Mouse (Mus musculus): ENCODE measurements around the gene Snrnp70. TPM values are rescaled to one million over a fixed set of nuclear protein-coding genes. Genes with fewer than 3 reads are reported as not detected.

Snrnp70 gene
- polyA plus RNA-seq, 1 experiment from 2014 or later = 186 TPM

DNA sequence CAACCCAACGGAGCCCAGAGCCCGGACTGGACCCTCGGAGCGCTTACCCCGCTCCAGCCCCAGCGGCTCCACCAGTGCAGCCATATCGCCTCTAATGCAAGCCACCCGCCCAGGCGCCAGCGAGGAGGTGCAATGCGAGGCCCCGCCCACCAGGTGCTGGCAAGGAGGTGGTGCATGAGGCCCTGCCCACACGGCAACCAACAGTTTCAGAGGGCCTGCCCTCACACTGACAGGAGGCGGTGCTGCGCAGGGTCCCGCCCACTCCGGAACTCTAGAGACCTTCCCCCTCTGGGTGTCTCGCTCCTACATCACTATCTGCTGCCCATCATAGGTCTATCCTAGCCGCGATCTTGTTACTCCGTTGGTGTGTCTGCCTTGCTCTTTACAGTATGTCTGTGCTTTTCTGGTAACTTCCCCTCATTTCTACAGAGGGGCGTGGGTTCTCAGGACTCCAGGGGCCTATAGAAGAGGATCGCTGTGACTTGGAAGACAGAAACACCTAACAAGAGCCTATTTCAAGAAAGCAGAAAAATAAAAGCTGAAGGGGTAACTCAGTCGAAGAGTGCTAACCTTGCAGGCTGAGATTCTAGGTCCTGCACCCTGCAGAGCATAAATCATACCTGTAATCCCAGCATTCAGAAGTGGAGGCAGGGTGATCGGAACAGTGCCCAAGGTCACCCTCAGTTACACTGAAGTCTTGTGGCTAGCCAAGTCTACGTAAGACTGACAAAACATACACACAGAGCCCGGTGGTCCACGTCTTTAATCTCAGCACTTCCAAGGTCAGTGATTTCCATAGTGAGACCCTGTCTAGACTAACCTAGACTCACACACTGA is 24.8 kb downstream of the Snrnp70 start, which contains the start of gene Lin7b:
Gene Lin7b (minus strand): TSS at position 109 of the 837 bp plus-strand sequence.
- H3K4me2 ChIP-seq = peak within 1 kb of the TSS; percentile 89
- H3K9ac ChIP-seq = peak within 1 kb of the TSS; percentile 70
- ATAC-seq (ENCODE audit: low read depth) = peak; percentile 32
- peaks cover 48% of the 10 kb centered on the region for H3K4me1 ChIP-seq (replicated peaks)
- WGBS = 10% methylated on average over 28 of the region's 28 CpGs
- H3K4me3 ChIP-seq = peak within 1 kb of the TSS; percentile 45
- H3K36me3 ChIP-seq = peaks cover 40% of the 10 kb centered on the region
- no peaks in the 10 kb centered on the region for H3K9me3 ChIP-seq
- H3K27me3 ChIP-seq = peaks cover 19% of the 10 kb centered on the region
- peak within 1 kb of the TSS; percentile 6; the same call in 1 of the 2 replicates for H3K27ac ChIP-seq (replicated peaks)

DNA sequence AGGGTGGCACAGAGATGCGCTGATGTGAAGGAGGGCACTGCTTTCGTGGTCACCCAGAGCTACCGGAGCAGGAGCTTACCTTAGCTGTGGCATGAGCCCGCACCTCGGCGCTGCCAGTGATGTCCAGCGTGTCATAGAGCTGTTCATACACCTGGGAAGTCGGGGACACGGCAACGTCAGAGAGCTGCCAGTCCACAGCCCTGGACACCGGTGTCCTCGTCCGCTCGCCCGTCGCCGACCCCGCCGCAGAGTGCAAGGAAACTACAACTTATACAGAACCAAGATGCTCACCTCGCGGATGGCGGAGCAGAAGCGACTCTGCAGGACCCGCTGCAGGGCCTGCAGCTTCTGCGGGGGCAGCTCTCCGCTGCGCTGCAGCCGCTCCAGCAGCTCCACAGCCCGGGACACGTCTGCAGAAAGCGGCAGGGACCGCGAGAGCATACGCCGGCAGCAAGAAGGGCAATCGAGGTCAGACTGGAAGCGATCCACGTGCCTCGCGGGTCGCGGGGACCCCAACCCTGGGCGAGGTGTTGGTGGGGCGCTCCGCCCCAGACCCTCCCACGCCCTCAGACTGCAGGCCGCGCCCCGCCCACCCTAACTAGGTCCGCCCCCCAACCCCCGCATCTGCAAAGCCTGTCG is 25.6 kb downstream of the Snrnp70 start:
- no peak for ATAC-seq (ENCODE audit: low read depth)
- H3K27ac ChIP-seq (replicated peaks) = peak overlapping the region; percentile 6; the same call in 1 of the 2 replicates
- H3K4me2 ChIP-seq = peak overlapping the region; percentile 89

GRCm38 (mm10) chr7:45369022-45369745 is 26.4 kb downstream of the Snrnp70 start:
- H3K4me2 ChIP-seq = peak overlapping the region; percentile 89
- peaks cover 63% of the 10 kb centered on the region for H3K4me1 ChIP-seq (replicated peaks)
- no peak for ATAC-seq (ENCODE audit: low read depth)
- H3K9ac ChIP-seq = 0 out of 2 replicates have a peak overlapping the region, but pooled peaks have one; percentile 70
- H3K9me3 ChIP-seq = no peaks in the 10 kb centered on the region
- H3K27ac ChIP-seq (replicated peaks) = no peak overlapping the region
- peak overlapping the region; percentile 45; the same call in 1 of the 2 replicates for H3K4me3 ChIP-seq
- H3K27me3 ChIP-seq = peaks cover 34% of the 10 kb centered on the region
- peaks cover 28% of the 10 kb centered on the region for H3K36me3 ChIP-seq
- WGBS = 75% methylated on average over 16 of the region's 16 CpGs

More for the DNA sequence above, 25.6 kb downstream of the Snrnp70 start:
- Histone ChIP-seq H3K4me3 (peak overlapping the region; percentile 45), H3K9me3 (no peaks in the 10 kb centered on the region), H3K9ac (peak overlapping the region; percentile 70), H3K27me3 (peaks cover 26% of the 10 kb centered on the region), H3K36me3 (peaks cover 34% of the 10 kb centered on the region), H3K4me1 (replicated peaks) (peaks cover 55% of the 10 kb centered on the region)
- 8% methylated on average over 52 of the region's 52 CpGs for WGBS

DNA sequence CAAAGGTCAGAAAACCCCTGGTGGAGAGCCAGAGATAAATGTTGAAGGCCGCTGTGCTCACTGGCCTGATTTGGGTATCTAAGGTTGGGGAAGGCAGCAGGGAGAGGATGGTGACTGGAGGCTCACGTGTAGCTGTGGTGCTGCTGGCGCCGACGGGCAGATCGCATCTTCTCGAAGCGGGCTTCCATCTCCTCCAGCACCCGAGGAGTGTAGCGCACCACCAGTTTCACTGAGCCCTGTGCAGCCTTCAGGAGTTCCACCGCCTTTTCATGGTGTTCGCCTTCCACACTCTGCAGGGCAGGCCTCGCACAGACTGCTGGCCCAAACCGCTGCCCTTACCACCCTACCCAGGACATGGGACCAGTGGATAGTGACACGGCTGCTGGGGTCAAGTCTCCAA is 27.4 kb downstream of the Snrnp70 start:
- Histone ChIP-seq H3K4me2 (peak overlapping the region; percentile 87), H3K27me3 (peaks cover 43% of the 10 kb centered on the region), H3K4me3 (peak overlapping the region; percentile 82), H3K9ac (peak overlapping the region; percentile 79), H3K27ac (replicated peaks) (peak overlapping the region; percentile 93), H3K9me3 (no peaks in the 10 kb centered on the region), H3K4me1 (replicated peaks) (peaks cover 66% of the 10 kb centered on the region), H3K36me3 (peaks cover 18% of the 10 kb centered on the region)
- no peak for ATAC-seq (ENCODE audit: low read depth)
- 82% methylated on average over 15 of the region's 15 CpGs for WGBS

DNA sequence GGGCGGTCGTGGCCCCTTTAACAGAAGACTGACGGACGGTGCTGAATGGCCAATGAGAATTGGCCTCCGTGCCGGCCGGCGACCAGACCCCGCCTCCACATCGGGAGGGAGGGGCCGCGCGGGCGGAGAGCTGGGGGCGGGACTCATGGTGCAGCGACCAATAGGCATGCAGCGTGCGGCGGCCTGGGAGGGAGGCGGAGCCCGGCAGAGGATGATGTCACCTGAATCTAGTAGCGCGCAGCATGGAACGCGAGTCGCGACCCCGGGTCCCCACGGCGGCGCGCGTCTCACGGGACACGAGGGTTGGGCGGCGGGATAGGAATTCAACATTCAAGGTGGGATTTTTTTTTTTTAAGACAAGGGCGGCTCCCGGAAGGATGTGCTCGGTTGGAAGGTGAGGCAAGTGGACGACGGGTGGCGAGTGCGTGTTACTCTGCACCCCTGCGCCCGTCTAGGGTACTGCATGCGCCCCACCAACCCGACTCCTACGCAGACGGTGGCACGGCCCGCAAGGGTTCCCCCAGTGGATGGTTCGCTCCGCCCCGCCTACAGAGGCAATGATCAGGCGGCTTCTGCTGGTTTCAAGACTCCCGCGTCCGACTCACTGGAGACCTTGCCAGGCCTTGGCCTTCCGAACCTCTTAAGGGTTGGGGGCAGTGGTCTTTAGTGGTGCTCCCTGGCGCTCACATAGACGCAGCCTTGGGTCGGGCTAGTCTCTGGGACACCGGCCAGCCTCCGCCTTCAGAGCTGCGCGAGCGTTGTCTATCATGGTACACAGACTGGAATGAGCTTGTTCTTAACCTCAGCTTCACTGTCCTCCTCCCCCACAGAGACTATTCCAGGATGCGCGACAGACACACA is 28.3 kb downstream of the Snrnp70 start:
- Histone ChIP-seq H3K4me1 (replicated peaks) (peaks cover 74% of the 10 kb centered on the region), H3K36me3 (peaks cover 9% of the 10 kb centered on the region), H3K9ac (peak overlapping the region; percentile 95), H3K4me3 (peak overlapping the region; percentile 82), H3K4me2 (peak overlapping the region; percentile 87), H3K27ac (replicated peaks) (peak overlapping the region; percentile 93), H3K27me3 (peaks cover 52% of the 10 kb centered on the region), H3K9me3 (no peaks in the 10 kb centered on the region)
- peak; percentile 87 for ATAC-seq (ENCODE audit: low read depth)
- WGBS = under 1% methylated on average over 68 of the region's 70 CpGs

- Histone ChIP-seq H3K4me3 (peak within 1 kb of the TSS; percentile 82), H3K4me2 (peak within 1 kb of the TSS; percentile 87), H3K9ac (peak within 1 kb of the TSS; percentile 95), H3K4me1 (replicated peaks) (peaks cover 80% of the 10 kb centered on the region), H3K9me3 (no peaks in the 10 kb centered on the region), H3K27me3 (peaks cover 56% of the 10 kb centered on the region), H3K27ac (replicated peaks) (peak within 1 kb of the TSS; percentile 93), H3K36me3 (peaks cover 2% of the 10 kb centered on the region)
- ATAC-seq (ENCODE audit: low read depth) = peak; percentile 41
- 0% methylated on average over 26 of the region's 26 CpGs for WGBS
Measured at GRCm38 (mm10) chr7:45366652-45367019, 28.9 kb downstream of the Snrnp70 start, which contains the start of gene Ppfia3. Gene Ppfia3 (minus strand): TSS chr7:45367019.

DNA sequence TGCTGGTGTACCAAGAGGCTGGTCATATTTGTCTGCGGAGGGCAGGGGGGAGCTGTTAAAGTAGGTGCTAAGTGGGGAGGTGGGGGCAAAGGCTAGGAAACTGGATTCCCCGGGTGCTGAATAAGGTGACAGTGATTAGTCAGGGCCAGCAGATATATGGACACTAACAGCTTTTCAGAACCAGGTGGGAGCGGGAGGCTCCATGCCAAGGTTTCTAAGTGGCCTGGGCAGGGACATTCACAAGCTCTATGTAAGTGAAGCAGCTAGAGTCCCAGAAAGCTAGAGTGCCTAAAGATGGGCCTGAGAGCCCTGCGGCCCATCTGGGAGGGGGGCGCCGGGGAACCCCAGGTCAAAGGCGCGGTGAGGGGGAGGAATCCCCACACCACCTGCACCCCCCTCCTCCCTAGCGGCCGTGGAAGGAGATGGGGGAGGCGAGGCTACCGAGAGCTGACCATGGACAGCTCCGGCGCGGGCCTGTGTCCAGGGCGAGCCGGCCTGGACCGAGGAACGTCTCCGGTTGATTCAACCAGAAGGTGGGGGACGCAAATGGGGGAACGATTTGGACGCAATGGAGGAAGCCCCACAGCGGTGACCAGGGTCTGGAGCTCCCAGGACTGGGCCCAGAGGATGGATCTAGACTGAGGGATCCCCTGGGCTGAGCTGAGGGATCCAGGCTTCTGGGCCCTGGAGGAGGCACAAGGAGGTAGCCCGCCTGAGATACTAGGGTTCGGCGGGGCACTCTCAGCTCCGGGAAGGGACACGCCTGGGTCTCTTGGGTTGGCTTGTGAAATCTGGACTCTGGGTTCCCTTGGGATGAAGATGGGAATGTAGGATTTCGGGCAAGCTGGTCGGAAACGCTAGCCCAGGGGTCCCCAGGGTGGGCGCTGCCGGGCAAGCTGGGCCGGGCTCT is 29.5 kb downstream of the Snrnp70 start:
- no peak for ATAC-seq (ENCODE audit: low read depth)
- H3K9ac ChIP-seq = peak overlapping the region; percentile 95
- no peaks in the 10 kb centered on the region for H3K9me3 ChIP-seq
- peak overlapping the region; percentile 83 for H3K27ac ChIP-seq (replicated peaks)
- peak overlapping the region; percentile 87 for H3K4me2 ChIP-seq
- WGBS = 3% methylated on average over 35 of the region's 35 CpGs
- H3K27me3 ChIP-seq = peaks cover 56% of the 10 kb centered on the region
- peaks cover 81% of the 10 kb centered on the region for H3K4me1 ChIP-seq (replicated peaks)
- no peaks in the 10 kb centered on the region for H3K36me3 ChIP-seq
- peak overlapping the region; percentile 82 for H3K4me3 ChIP-seq

- Histone ChIP-seq H3K4me3 (no peak overlapping the region), H3K27me3 (peaks cover 45% of the 10 kb centered on the region), H3K9me3 (no peaks in the 10 kb centered on the region), H3K36me3 (peaks cover 5% of the 10 kb centered on the region), H3K27ac (replicated peaks) (no peak overlapping the region), H3K9ac (no peak overlapping the region), H3K4me2 (no peak overlapping the region), H3K4me1 (replicated peaks) (peaks cover 62% of the 10 kb centered on the region)
- 86% methylated on average over 2 of the region's 2 CpGs for WGBS
- no peak for ATAC-seq (ENCODE audit: low read depth)
Measured at GRCm38 (mm10) chr7:45363983-45364382, 31.6 kb downstream of the Snrnp70 start.

DNA sequence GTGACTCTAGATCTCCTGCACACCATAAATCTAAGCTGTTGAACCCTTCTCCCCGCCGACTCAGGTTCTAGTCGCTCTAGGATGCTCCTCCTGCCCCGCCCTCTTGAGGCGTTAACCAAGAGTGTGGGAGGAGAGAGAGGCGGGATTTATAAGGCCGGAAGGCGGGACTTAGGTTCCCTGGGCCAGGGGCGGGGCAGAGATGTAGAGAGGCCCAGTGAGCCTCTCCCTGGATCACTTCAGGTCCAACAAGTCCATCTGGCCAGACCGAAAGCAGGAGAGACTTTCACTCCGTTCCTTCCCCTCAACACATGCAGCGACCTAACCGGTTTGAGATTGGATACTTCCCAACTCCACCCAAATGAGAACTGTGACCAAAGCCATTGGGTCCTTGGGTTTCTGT is 32.7 kb downstream of the Snrnp70 start:
- 7% methylated on average over 13 of the region's 13 CpGs for WGBS
- no peak for ATAC-seq (ENCODE audit: low read depth)
- H3K4me1 ChIP-seq (replicated peaks) = peaks cover 50% of the 10 kb centered on the region
- H3K9me3 ChIP-seq = no peaks in the 10 kb centered on the region
- no peak overlapping the region for H3K27ac ChIP-seq (replicated peaks)
- peaks cover 14% of the 10 kb centered on the region for H3K36me3 ChIP-seq
- H3K27me3 ChIP-seq = peaks cover 37% of the 10 kb centered on the region
- H3K9ac ChIP-seq = no peak overlapping the region
- 0 out of 2 replicates have a peak overlapping the region, but pooled peaks have one; percentile 5 for H3K4me3 ChIP-seq
- H3K4me2 ChIP-seq = no peak overlapping the region; the same call in 1 of the 2 replicates

DNA sequence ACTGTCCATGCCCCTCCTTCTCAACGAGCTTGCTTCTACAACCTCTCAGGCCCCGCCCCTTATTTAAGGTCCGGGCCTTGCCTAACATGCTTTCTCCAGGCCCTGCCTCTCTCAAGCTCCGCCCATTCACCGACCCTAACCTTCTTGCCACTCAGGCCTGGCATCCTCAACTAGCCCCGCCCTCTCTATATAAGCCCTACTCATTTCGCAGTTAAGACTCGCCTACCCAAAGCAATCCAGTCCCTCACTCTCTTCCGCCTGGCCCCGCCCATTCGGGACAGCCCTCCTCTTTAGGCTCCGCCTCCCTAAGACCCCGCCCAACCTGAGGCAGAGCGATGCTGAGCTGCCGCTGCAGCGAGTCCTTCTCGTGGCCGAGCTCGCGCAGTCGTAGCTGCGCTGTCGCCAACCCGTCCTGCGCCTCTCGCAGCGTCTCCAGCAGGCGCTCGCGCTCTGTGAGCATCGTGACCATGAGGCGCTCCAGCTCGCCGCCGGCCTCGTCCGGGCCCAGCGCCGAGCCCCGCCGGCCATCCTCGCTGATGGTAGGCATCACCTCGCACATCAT is 34.2 kb downstream of the Snrnp70 start:
- Histone ChIP-seq H3K36me3 (peaks cover 29% of the 10 kb centered on the region), H3K9ac (peak overlapping the region; percentile 79), H3K27ac (replicated peaks) (peak overlapping the region; percentile 70), H3K4me1 (replicated peaks) (peaks cover 45% of the 10 kb centered on the region), H3K27me3 (peaks cover 37% of the 10 kb centered on the region), H3K4me3 (peak overlapping the region; percentile 48), H3K9me3 (no peaks in the 10 kb centered on the region), H3K4me2 (peak overlapping the region; percentile 87)
- peak; percentile 83 for ATAC-seq (ENCODE audit: low read depth)
- WGBS = under 1% methylated on average over 43 of the region's 43 CpGs

Data from neural tube, embryonic 13.5 days (tissue).